Mouse (Mus musculus): ENCODE results near the gene Hikeshi. TPM values are rescaled to one million over a fixed set of nuclear protein-coding genes. Genes with fewer than 3 reads are reported as not detected.

Gene Hikeshi
- polyA plus RNA-seq, 1 experiment from 2014 or later, result 136 TPM

- Histone ChIP-seq H3K4me1 (ENCODE audit: control insufficient read depth, insufficient read depth, low read length) (peaks cover 12% of the 10 kb centered on the region), H3K4me2 (ENCODE audit: low read depth, low read length) (no peak overlapping the region), H3K9me3 (ENCODE audit: control insufficient read depth, low read length) (no peaks in the 10 kb centered on the region), H3K27me3 (replicated peaks; ENCODE audit: control insufficient read depth, insufficient read depth, low read length) (no peaks in the 10 kb centered on the region), H3K27ac (replicated peaks; ENCODE audit: low read depth, low read length) (no peak overlapping the region), H3K36me3 (ENCODE audit: control insufficient read depth, insufficient read depth, low read length) (peaks cover 53% of the 10 kb centered on the region), H3K9ac (ENCODE audit: low read depth, low read length) (no peak overlapping the region), H3K4me3 (ENCODE audit: low read depth, low read length) (no peak overlapping the region)
- DNase-seq (ENCODE audit: low spot score) (no peak), ATAC-seq (ENCODE audit: low read depth) (no peak)
- 82% methylated on average over 1 of the region's 1 CpGs for WGBS
Observed at GRCm38 (mm10) chr7:89975571-89975970, 34.6 kb upstream of the Hikeshi start.

GRCm38 (mm10) chr7:89967235-89967634 lies 26.2 kb upstream of the Hikeshi start:
- Histone ChIP-seq H3K27me3 (replicated peaks; ENCODE audit: control insufficient read depth, insufficient read depth, low read length) (no peaks in the 10 kb centered on the region), H3K36me3 (ENCODE audit: control insufficient read depth, insufficient read depth, low read length) (peaks cover 82% of the 10 kb centered on the region), H3K4me2 (ENCODE audit: low read depth, low read length) (no peak overlapping the region), H3K4me1 (ENCODE audit: control insufficient read depth, insufficient read depth, low read length) (no peaks in the 10 kb centered on the region), H3K9me3 (ENCODE audit: control insufficient read depth, low read length) (no peaks in the 10 kb centered on the region), H3K27ac (replicated peaks; ENCODE audit: low read depth, low read length) (no peak overlapping the region), H3K4me3 (ENCODE audit: low read depth, low read length) (no peak overlapping the region), H3K9ac (ENCODE audit: low read depth, low read length) (no peak overlapping the region)
- DNase-seq (ENCODE audit: low spot score) (no peak), ATAC-seq (ENCODE audit: low read depth) (no peak)
- 89% methylated on average over 2 of the region's 2 CpGs for WGBS

DNA sequence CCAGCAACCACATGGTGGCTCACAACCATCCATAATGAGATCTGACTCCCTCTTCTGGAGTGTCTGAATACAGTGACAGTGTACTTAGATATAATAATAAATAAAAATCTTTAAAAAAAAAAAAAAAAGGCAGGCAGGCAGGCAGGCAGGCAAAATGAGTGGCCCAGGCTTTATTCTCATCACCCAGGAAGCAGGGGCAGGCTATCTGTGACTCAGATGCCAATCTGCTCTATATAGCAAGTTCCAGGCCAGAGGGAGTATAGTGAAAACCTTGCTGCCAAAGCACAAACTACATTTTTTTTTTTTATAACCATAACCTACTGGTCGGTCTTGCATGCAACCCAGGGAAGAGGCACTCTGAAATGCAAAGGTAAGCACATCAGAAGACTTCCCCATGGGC lies 25.8 kb upstream of the Hikeshi start:
- no peak for ATAC-seq (ENCODE audit: low read depth)
- peaks cover 82% of the 10 kb centered on the region for H3K36me3 ChIP-seq (ENCODE audit: control insufficient read depth, insufficient read depth, low read length)
- no peak overlapping the region for H3K9ac ChIP-seq (ENCODE audit: low read depth, low read length)
- WGBS, result 89% methylated on average over 1 of the region's 1 CpGs
- H3K4me1 ChIP-seq (ENCODE audit: control insufficient read depth, insufficient read depth, low read length), result no peaks in the 10 kb centered on the region
- H3K4me2 ChIP-seq (ENCODE audit: low read depth, low read length), result no peak overlapping the region
- no peaks in the 10 kb centered on the region for H3K9me3 ChIP-seq (ENCODE audit: control insufficient read depth, low read length)
- H3K27me3 ChIP-seq (replicated peaks; ENCODE audit: control insufficient read depth, insufficient read depth, low read length), result no peaks in the 10 kb centered on the region
- H3K27ac ChIP-seq (replicated peaks; ENCODE audit: low read depth, low read length), result no peak overlapping the region
- H3K4me3 ChIP-seq (ENCODE audit: low read depth, low read length), result no peak overlapping the region
- DNase-seq (ENCODE audit: low spot score), result no peak

- peaks cover 81% of the 10 kb centered on the region for H3K36me3 ChIP-seq (ENCODE audit: control insufficient read depth, insufficient read depth, low read length)
- no peak for ATAC-seq (ENCODE audit: low read depth)
Observed at GRCm38 (mm10) chr7:89963135-89963534, 22.1 kb upstream of the Hikeshi start.

DNA sequence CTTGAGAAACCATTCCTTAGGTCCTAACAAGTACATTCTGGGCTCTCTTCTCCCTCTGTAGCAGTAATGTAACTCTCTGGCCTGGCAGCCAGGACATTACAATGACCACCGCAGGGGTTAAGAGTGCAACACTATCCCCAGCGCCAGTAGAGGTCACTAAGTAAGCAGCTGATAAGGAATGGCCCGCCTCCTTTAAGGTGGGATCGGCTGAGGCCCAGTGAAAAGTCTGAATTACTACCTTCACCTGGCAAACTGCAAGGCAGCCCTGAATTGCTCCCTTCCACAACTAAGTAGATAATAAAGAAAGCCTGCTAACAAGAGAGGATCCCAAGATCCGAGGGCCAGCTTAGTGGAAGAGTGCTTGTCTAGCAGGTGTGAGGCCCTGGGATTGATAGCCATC lies 16.3 kb upstream of the Hikeshi start:
- DNase-seq (ENCODE audit: low spot score) (no peak), ATAC-seq (ENCODE audit: low read depth) (no peak)
- H3K27me3 ChIP-seq (replicated peaks; ENCODE audit: control insufficient read depth, insufficient read depth, low read length), result no peaks in the 10 kb centered on the region
- no peak overlapping the region for H3K9ac ChIP-seq (ENCODE audit: low read depth, low read length)
- H3K4me3 ChIP-seq (ENCODE audit: low read depth, low read length), result no peak overlapping the region
- no peaks in the 10 kb centered on the region for H3K9me3 ChIP-seq (ENCODE audit: control insufficient read depth, low read length)
- H3K4me1 ChIP-seq (ENCODE audit: control insufficient read depth, insufficient read depth, low read length), result no peaks in the 10 kb centered on the region
- H3K4me2 ChIP-seq (ENCODE audit: low read depth, low read length), result no peak overlapping the region
- H3K36me3 ChIP-seq (ENCODE audit: control insufficient read depth, insufficient read depth, low read length), result peaks cover 61% of the 10 kb centered on the region
- WGBS, result 49% methylated on average over 5 of the region's 5 CpGs
- no peak overlapping the region for H3K27ac ChIP-seq (replicated peaks; ENCODE audit: low read depth, low read length)

More at GRCm38 (mm10) chr7:89963135-89963534, 22.1 kb upstream of the Hikeshi start:
- H3K4me2 ChIP-seq (ENCODE audit: low read depth, low read length), result no peak overlapping the region
- H3K9me3 ChIP-seq (ENCODE audit: control insufficient read depth, low read length), result no peaks in the 10 kb centered on the region
- no peak overlapping the region for H3K9ac ChIP-seq (ENCODE audit: low read depth, low read length)
- no peak for DNase-seq (ENCODE audit: low spot score)
- H3K27ac ChIP-seq (replicated peaks; ENCODE audit: low read depth, low read length), result no peak overlapping the region
- H3K27me3 ChIP-seq (replicated peaks; ENCODE audit: control insufficient read depth, insufficient read depth, low read length), result no peaks in the 10 kb centered on the region
- no peak overlapping the region for H3K4me3 ChIP-seq (ENCODE audit: low read depth, low read length)
- no peaks in the 10 kb centered on the region for H3K4me1 ChIP-seq (ENCODE audit: control insufficient read depth, insufficient read depth, low read length)

- H3K36me3 ChIP-seq (ENCODE audit: control insufficient read depth, insufficient read depth, low read length), result peaks cover 38% of the 10 kb centered on the region
- no peaks in the 10 kb centered on the region for H3K27me3 ChIP-seq (replicated peaks; ENCODE audit: control insufficient read depth, insufficient read depth, low read length)
- H3K9me3 ChIP-seq (ENCODE audit: control insufficient read depth, low read length), result no peaks in the 10 kb centered on the region
- ATAC-seq (ENCODE audit: low read depth) (no peak), DNase-seq (ENCODE audit: low spot score) (no peak)
- no peak overlapping the region for H3K4me2 ChIP-seq (ENCODE audit: low read depth, low read length)
- WGBS, result 85% methylated on average over 5 of the region's 5 CpGs
- H3K4me3 ChIP-seq (ENCODE audit: low read depth, low read length), result no peak overlapping the region
- H3K27ac ChIP-seq (replicated peaks; ENCODE audit: low read depth, low read length), result no peak overlapping the region
- no peaks in the 10 kb centered on the region for H3K4me1 ChIP-seq (ENCODE audit: control insufficient read depth, insufficient read depth, low read length)
- no peak overlapping the region for H3K9ac ChIP-seq (ENCODE audit: low read depth, low read length)
Observed at GRCm38 (mm10) chr7:89954261-89954660, 13.3 kb upstream of the Hikeshi start.

GRCm38 (mm10) chr7:89949403-89949802 lies 8.4 kb upstream of the Hikeshi start:
- no peaks in the 10 kb centered on the region for H3K4me1 ChIP-seq (ENCODE audit: control insufficient read depth, insufficient read depth, low read length)
- no peaks in the 10 kb centered on the region for H3K9me3 ChIP-seq (ENCODE audit: control insufficient read depth, low read length)
- no peak overlapping the region for H3K27ac ChIP-seq (replicated peaks; ENCODE audit: low read depth, low read length)
- no peak overlapping the region for H3K4me2 ChIP-seq (ENCODE audit: low read depth, low read length)
- no peak for ATAC-seq (ENCODE audit: low read depth)
- no peaks in the 10 kb centered on the region for H3K27me3 ChIP-seq (replicated peaks; ENCODE audit: control insufficient read depth, insufficient read depth, low read length)
- no peak overlapping the region for H3K9ac ChIP-seq (ENCODE audit: low read depth, low read length)
- no peak overlapping the region for H3K4me3 ChIP-seq (ENCODE audit: low read depth, low read length)
- peaks cover 7% of the 10 kb centered on the region; the same call in 1 of the 2 replicates for H3K36me3 ChIP-seq (ENCODE audit: control insufficient read depth, insufficient read depth, low read length)
- DNase-seq (ENCODE audit: low spot score), result no peak
- 74% methylated on average over 4 of the region's 4 CpGs for WGBS

- Histone ChIP-seq H3K9ac (ENCODE audit: low read depth, low read length) (no peak overlapping the region), H3K27ac (replicated peaks; ENCODE audit: low read depth, low read length) (no peak overlapping the region), H3K4me1 (ENCODE audit: control insufficient read depth, insufficient read depth, low read length) (no peaks in the 10 kb centered on the region), H3K36me3 (ENCODE audit: control insufficient read depth, insufficient read depth, low read length) (no peaks in the 10 kb centered on the region), H3K4me3 (ENCODE audit: low read depth, low read length) (no peak overlapping the region), H3K9me3 (ENCODE audit: control insufficient read depth, low read length) (no peaks in the 10 kb centered on the region), H3K27me3 (replicated peaks; ENCODE audit: control insufficient read depth, insufficient read depth, low read length) (no peaks in the 10 kb centered on the region), H3K4me2 (ENCODE audit: low read depth, low read length) (no peak overlapping the region)
- ATAC-seq (ENCODE audit: low read depth) (no peak), DNase-seq (ENCODE audit: low spot score) (peak; percentile 11)
- WGBS, result 80% methylated on average over 7 of the region's 7 CpGs
Observed at GRCm38 (mm10) chr7:89948026-89948425, 7.0 kb upstream of the Hikeshi start.

DNA sequence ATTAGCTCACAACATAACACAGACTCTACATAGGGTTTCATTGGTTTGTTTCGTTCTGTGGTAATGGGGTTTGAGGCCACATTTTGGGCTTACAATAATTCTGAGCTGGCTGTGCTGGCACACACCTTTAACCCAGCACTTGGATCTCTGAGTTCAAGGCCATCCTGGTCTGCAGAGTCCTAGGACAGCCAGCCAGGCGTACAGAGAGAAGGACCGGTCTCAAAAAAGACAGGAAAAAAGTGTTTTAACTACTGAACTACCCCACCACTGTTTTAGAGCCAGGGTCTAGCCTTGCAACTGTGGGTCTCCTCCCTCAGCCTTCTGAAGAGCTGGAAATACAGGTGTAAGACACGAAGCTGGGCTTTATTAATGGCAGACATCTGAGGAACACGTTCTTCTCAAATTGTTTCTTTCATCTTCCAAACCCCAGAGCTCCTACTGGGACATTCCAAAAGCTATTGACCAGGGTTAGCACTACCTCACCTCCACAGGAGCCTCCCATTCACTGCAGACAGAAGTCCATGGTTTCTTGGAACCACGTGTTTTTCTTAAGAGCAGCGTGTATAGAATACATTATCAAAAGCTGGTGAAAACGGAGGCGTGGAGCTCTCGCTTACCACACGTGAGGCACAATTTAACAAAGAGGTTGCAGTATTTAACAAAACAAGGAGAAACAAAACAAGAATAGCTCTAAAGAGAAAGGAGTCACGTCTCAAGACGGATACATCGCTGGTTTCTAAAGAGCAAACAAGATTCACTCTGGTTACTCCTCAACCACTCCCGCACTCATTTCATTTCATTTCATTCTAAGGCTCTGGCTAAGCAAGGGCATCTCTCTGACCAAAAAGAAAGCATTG lies 1.3 kb downstream of the Hikeshi start:
- WGBS, result 52% methylated on average over 15 of the region's 15 CpGs

More for the DNA sequence above, 1.3 kb downstream of the Hikeshi start:
- H3K4me3 ChIP-seq (ENCODE audit: low read depth, low read length), result peak overlapping the region; percentile 78
- H3K9me3 ChIP-seq (ENCODE audit: control insufficient read depth, low read length), result no peaks in the 10 kb centered on the region
- no peak for DNase-seq (ENCODE audit: low spot score)
- peak overlapping the region; percentile 80 for H3K4me2 ChIP-seq (ENCODE audit: low read depth, low read length)
- no peak for ATAC-seq (ENCODE audit: low read depth)
- H3K36me3 ChIP-seq (ENCODE audit: control insufficient read depth, insufficient read depth, low read length), result peaks cover 2% of the 10 kb centered on the region; the same call in 1 of the 2 replicates
- H3K4me1 ChIP-seq (ENCODE audit: control insufficient read depth, insufficient read depth, low read length), result peaks cover 9% of the 10 kb centered on the region; the same call in 1 of the 2 replicates
- peak overlapping the region; percentile 82 for H3K9ac ChIP-seq (ENCODE audit: low read depth, low read length)
- no peaks in the 10 kb centered on the region for H3K27me3 ChIP-seq (replicated peaks; ENCODE audit: control insufficient read depth, insufficient read depth, low read length)
- H3K27ac ChIP-seq (replicated peaks; ENCODE audit: low read depth, low read length), result no peak overlapping the region
